Mouse (Mus musculus): ENCODE measurements at regions not wholly inside any gene's neighbourhood (a gene's known extent, or its start where the extent isn't known, plus 50 kb on each side); places are given as distances from the start of the nearest gene placed in this dataset.

DNA sequence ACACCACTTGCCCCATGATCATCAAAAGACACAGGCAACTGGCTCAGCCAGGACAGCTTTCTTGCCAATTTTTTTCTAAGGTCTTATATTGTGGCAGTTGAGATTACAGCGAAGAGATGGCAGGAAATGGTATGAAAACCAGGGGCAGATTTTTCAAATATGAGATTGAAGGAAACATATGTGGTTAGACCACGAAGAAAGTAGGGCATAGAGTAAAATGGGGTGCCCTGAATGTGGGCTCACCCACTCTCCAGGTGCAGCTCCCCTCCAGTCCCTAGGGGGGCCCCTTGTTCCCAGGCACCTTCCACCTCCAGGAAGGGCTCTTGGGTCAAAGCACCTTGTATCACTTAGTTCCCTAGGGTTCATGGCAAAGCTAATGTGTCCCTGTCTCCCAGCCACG, 193.1 kb downstream of the Maf start:
- no peak overlapping the region for H3K27ac ChIP-seq
- H3K4me3 ChIP-seq: no peak overlapping the region
- no peak for ATAC-seq (replicated peaks)
- no peaks in the 10 kb centered on the region for H3K9me3 ChIP-seq
- WGBS: 74% methylated on average over 3 of the region's 3 CpGs
- no peaks in the 10 kb centered on the region for H3K27me3 ChIP-seq (replicated peaks)
- H3K4me1 ChIP-seq: no peaks in the 10 kb centered on the region
- H3K36me3 ChIP-seq (replicated peaks): no peaks in the 10 kb centered on the region
- no peak overlapping the region for H3K4me2 ChIP-seq
- no peak overlapping the region for H3K9ac ChIP-seq

DNA sequence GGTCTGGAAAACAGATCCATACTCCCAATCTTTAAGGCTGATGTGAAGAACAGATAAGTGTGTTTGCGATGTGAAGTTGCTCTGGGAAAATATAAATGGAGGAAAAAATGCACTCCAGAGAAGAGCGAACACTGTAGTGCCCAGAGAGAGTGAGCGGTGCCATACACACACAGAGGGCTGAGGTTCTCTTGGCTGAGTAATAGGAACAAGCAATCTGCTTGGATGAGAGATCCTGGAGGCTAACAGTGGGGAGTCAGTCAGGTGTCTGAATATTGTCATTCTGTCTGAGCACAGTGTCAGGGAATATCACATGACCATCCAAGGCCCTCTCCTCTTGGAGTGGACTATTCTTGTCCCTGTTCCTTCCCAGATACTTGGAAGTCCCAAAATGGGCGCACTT, 200.4 kb downstream of the Maf start:
- H3K9ac ChIP-seq: no peak overlapping the region
- H3K4me1 ChIP-seq: no peaks in the 10 kb centered on the region
- WGBS: 94% methylated on average over 4 of the region's 4 CpGs
- no peaks in the 10 kb centered on the region for H3K9me3 ChIP-seq
- ATAC-seq (replicated peaks): no peak
- H3K4me2 ChIP-seq: no peak overlapping the region
- no peak overlapping the region for H3K4me3 ChIP-seq
- H3K27me3 ChIP-seq (replicated peaks): no peaks in the 10 kb centered on the region
- H3K36me3 ChIP-seq (replicated peaks): no peaks in the 10 kb centered on the region
- no peak overlapping the region for H3K27ac ChIP-seq

DNA sequence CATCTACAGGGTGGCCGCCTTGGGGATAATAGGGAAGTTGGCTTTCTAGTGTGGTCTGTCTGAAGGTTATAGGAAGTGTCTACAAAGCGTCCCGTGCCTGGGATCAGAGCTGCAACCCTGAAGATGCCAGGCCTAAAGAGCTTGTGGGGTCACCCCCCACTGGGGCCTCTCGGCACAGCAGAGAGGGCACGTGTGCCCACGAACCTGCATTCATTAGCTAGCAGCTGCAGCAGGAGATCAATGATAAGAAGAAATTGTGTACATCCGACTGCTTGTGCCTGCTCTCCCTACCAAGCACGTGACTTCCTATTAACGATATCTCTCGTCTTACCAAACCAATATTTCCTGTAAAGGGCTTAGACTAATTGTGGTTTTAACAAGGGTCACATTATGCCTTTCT, 200.9 kb downstream of the Maf start:
- H3K9me3 ChIP-seq: no peaks in the 10 kb centered on the region
- no peak overlapping the region for H3K9ac ChIP-seq
- H3K27me3 ChIP-seq (replicated peaks): no peaks in the 10 kb centered on the region
- no peaks in the 10 kb centered on the region for H3K36me3 ChIP-seq (replicated peaks)
- H3K4me3 ChIP-seq: no peak overlapping the region
- H3K27ac ChIP-seq: no peak overlapping the region
- no peaks in the 10 kb centered on the region for H3K4me1 ChIP-seq
- 66% methylated on average over 10 of the region's 10 CpGs for WGBS
- H3K4me2 ChIP-seq: no peak overlapping the region
- no peak for ATAC-seq (replicated peaks)

- no peak overlapping the region for H3K27ac ChIP-seq
- H3K4me2 ChIP-seq: no peak overlapping the region
- no peaks in the 10 kb centered on the region for H3K36me3 ChIP-seq (replicated peaks)
- no peak overlapping the region for H3K4me3 ChIP-seq
- H3K4me1 ChIP-seq: no peaks in the 10 kb centered on the region
- ATAC-seq (replicated peaks): no peak
- WGBS: 86% methylated on average over 1 of the region's 1 CpGs
- H3K27me3 ChIP-seq (replicated peaks): no peaks in the 10 kb centered on the region
- no peaks in the 10 kb centered on the region for H3K9me3 ChIP-seq
- H3K9ac ChIP-seq: no peak overlapping the region
These were observed 211.6 kb downstream of the Maf start for GRCm38 (mm10) chr8:115496016-115496415.

GRCm38 (mm10) chr8:115494353-115494752, 213.2 kb downstream of the Maf start:
- Histone ChIP-seq H3K4me3 (no peak overlapping the region), H3K27me3 (replicated peaks) (no peaks in the 10 kb centered on the region), H3K27ac (no peak overlapping the region), H3K4me1 (no peaks in the 10 kb centered on the region), H3K36me3 (replicated peaks) (no peaks in the 10 kb centered on the region), H3K9me3 (no peaks in the 10 kb centered on the region), H3K4me2 (no peak overlapping the region), H3K9ac (no peak overlapping the region)
- 95% methylated on average over 8 of the region's 8 CpGs for WGBS
- ATAC-seq (replicated peaks): no peak

- no peak for ATAC-seq (replicated peaks)
- no peaks in the 10 kb centered on the region for H3K36me3 ChIP-seq (replicated peaks)
- 30% methylated on average over 3 of the region's 3 CpGs for WGBS
These were observed 220.7 kb downstream of the Maf start for GRCm38 (mm10) chr8:115486904-115487303.

GRCm38 (mm10) chr8:115481136-115481535, 226.5 kb downstream of the Maf start:
- no peaks in the 10 kb centered on the region for H3K36me3 ChIP-seq (replicated peaks)
- no peak overlapping the region for H3K4me2 ChIP-seq
- H3K9ac ChIP-seq: no peak overlapping the region
- no peak overlapping the region for H3K4me3 ChIP-seq
- WGBS: 55% methylated on average over 7 of the region's 7 CpGs
- no peaks in the 10 kb centered on the region for H3K27me3 ChIP-seq (replicated peaks)
- no peak overlapping the region for H3K27ac ChIP-seq
- no peaks in the 10 kb centered on the region for H3K4me1 ChIP-seq
- no peaks in the 10 kb centered on the region for H3K9me3 ChIP-seq
- no peak for ATAC-seq (replicated peaks)

More at GRCm38 (mm10) chr8:115486904-115487303, 220.7 kb downstream of the Maf start:
- Histone ChIP-seq H3K27me3 (replicated peaks) (no peaks in the 10 kb centered on the region), H3K4me3 (no peak overlapping the region), H3K4me1 (no peaks in the 10 kb centered on the region), H3K4me2 (no peak overlapping the region), H3K9ac (no peak overlapping the region), H3K27ac (no peak overlapping the region), H3K9me3 (no peaks in the 10 kb centered on the region)

DNA sequence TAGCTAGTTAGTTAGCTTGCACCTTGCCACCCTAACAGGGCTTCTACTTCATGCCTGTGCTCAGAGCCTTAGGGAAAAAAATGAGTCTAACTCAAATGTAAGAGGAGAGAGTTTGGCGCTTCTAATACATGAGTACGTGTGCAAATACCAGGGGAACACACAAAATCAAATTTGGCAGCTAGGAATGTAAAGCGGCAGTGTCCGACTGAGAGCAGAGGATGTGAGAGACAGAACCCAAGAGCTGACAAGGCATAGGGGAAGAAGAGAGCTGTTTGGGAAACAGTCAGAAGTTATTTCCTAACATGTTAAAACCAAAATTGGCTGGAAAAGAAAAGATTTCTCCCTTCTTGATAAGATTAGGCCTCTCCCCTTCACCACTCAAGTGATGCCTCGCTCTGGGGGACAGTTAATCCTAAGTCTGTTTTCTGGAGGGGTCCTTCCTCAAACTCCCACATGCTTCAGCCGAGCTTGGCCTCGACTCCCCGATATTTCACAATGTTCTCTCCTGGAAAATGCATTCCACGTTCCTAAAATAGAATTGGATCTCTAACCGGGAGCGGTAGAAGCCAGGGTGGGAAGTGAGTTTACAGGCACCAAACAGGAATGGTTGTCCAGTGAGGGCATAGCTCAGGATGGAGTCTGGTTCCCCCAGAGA, 229.1 kb downstream of the Maf start:
- H3K36me3 ChIP-seq (replicated peaks): no peaks in the 10 kb centered on the region
- WGBS: 92% methylated on average over 11 of the region's 11 CpGs
- H3K4me2 ChIP-seq: no peak overlapping the region
- no peaks in the 10 kb centered on the region for H3K27me3 ChIP-seq (replicated peaks)
- no peaks in the 10 kb centered on the region for H3K9me3 ChIP-seq
- H3K4me1 ChIP-seq: no peaks in the 10 kb centered on the region
- H3K27ac ChIP-seq: no peak overlapping the region
- ATAC-seq (replicated peaks): no peak
- no peak overlapping the region for H3K9ac ChIP-seq
- H3K4me3 ChIP-seq: no peak overlapping the region

DNA sequence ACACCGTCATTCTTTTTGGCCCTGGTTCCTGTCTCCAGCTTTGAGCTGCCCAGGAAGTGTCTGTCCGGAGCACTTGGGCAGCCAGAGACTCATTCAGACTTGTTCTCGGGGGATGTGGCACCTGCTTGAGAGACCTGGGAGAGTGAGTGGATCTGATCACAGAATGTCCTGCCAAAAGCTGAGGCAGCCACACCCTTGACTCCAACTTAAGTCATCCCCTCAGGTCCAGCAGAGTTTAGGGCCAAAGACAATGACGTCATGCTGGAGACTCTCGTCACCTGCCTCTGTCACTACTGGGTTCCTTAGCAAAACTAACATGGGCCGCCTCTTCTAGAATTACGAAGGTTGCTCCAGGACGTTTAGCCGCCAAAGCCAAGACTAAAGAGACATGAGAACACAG, 231.5 kb downstream of the Maf start:
- Histone ChIP-seq H3K27me3 (replicated peaks) (no peaks in the 10 kb centered on the region), H3K4me2 (no peak overlapping the region), H3K4me3 (no peak overlapping the region), H3K9ac (no peak overlapping the region), H3K36me3 (replicated peaks) (no peaks in the 10 kb centered on the region), H3K27ac (no peak overlapping the region), H3K4me1 (no peaks in the 10 kb centered on the region), H3K9me3 (no peaks in the 10 kb centered on the region)
- WGBS: 92% methylated on average over 9 of the region's 9 CpGs
- no peak for ATAC-seq (replicated peaks)

- Histone ChIP-seq H3K4me1 (no peaks in the 10 kb centered on the region), H3K36me3 (replicated peaks) (no peaks in the 10 kb centered on the region), H3K4me2 (no peak overlapping the region), H3K27me3 (replicated peaks) (no peaks in the 10 kb centered on the region), H3K27ac (no peak overlapping the region), H3K9ac (no peak overlapping the region), H3K9me3 (no peaks in the 10 kb centered on the region), H3K4me3 (no peak overlapping the region)
- ATAC-seq (replicated peaks): no peak
- WGBS: 81% methylated on average over 10 of the region's 10 CpGs
These were observed 232.4 kb downstream of the Maf start for GRCm38 (mm10) chr8:115475156-115475555.

DNA sequence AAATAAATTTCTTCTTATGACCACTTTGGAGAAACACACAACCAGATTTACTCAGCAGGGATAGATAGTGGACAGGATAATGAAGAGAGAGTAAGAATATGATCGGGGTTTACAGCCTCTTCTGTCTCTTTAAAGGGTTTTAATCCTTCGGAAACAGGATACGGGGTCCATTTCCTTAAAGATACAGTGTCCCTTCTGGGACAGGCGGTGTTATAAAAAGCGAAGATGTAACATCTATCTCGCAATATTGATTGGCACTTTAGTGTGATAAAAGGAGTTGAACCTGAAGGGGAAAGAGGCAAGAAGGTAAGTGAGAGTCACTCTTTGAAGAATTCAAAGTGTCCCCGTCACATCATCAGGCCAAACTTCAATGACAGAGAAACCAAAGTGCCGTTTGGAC, 233.6 kb downstream of the Maf start:
- Histone ChIP-seq H3K27ac (no peak overlapping the region), H3K4me2 (no peak overlapping the region), H3K27me3 (replicated peaks) (no peaks in the 10 kb centered on the region), H3K36me3 (replicated peaks) (no peaks in the 10 kb centered on the region), H3K4me1 (no peaks in the 10 kb centered on the region), H3K9me3 (no peaks in the 10 kb centered on the region), H3K9ac (no peak overlapping the region), H3K4me3 (no peak overlapping the region)
- WGBS: 65% methylated on average over 8 of the region's 8 CpGs
- ATAC-seq (replicated peaks): no peak

GRCm38 (mm10) chr8:115466553-115466952, 241.0 kb downstream of the Maf start:
- Histone ChIP-seq H3K4me3 (no peak overlapping the region), H3K4me1 (0 out of 2 replicates have a peak, but pooled peaks cover 3% of the 10 kb centered on the region), H3K9me3 (no peaks in the 10 kb centered on the region), H3K36me3 (replicated peaks) (no peaks in the 10 kb centered on the region), H3K4me2 (no peak overlapping the region), H3K27me3 (replicated peaks) (no peaks in the 10 kb centered on the region), H3K9ac (no peak overlapping the region), H3K27ac (no peak overlapping the region)
- no peak for ATAC-seq (replicated peaks)
- 35% methylated on average over 9 of the region's 9 CpGs for WGBS

DNA sequence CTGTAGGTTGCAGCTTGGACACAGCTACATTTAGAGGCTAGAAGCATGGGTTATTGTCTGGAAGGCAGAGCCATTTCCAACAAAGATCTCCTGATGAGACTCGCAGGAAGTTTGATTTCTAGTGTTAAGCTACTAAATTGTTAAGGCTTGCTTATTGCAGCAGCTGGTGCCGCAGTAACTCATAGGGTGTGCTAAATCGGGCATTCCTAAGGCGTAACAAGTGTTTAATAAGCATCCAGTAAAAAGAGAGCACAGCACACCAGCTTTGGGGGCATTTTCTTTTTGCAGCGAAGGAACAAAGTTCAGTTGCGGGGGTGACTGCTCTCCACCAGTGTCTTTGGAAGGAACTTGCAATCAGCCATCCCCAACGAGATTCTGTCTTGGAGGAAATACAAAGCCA, 241.5 kb downstream of the Maf start:
- Histone ChIP-seq H3K9me3 (no peaks in the 10 kb centered on the region), H3K9ac (no peak overlapping the region), H3K36me3 (replicated peaks) (no peaks in the 10 kb centered on the region), H3K4me2 (no peak overlapping the region), H3K4me1 (0 out of 2 replicates have a peak, but pooled peaks cover 3% of the 10 kb centered on the region), H3K27ac (no peak overlapping the region), H3K27me3 (replicated peaks) (no peaks in the 10 kb centered on the region), H3K4me3 (no peak overlapping the region)
- 50% methylated on average over 7 of the region's 7 CpGs for WGBS
- ATAC-seq (replicated peaks): no peak

Measured in midbrain, embryonic 15.5 days (tissue).